Mouse (Mus musculus): Measurements from ENCODE around the gene Gm49361. TPM values are rescaled to one million over a fixed set of nuclear protein-coding genes. Genes with fewer than 3 reads are reported as not detected.

The Gm49361 gene
- total and polyA plus RNA-seq, 3 experiments: 1.9 to 2.2 TPM; not detected in 1

- no peak overlapping the region for H3K4me3 ChIP-seq
- no peak overlapping the region for H3K9ac ChIP-seq (ENCODE audit: low read depth, low read length)
- H3K27me3 ChIP-seq (ENCODE audit: control insufficient read depth, insufficient read depth, low read length): no peaks in the 10 kb centered on the region
- peaks cover 16% of the 10 kb centered on the region for H3K36me3 ChIP-seq (ENCODE audit: control insufficient read depth, insufficient read depth, low read length)
- no peak for TF ChIP-seq CTCF (IDR thresholded peaks at IDR 0.05)
- no peak for TF ChIP-seq POLR2A (IDR thresholded peaks at IDR 0.05; ENCODE audit: insufficient read depth, low read depth, low read length)
- no peak for TF ChIP-seq EP300 (IDR thresholded peaks at IDR 0.05; ENCODE audit: insufficient read depth, low read depth, low read length)
- 58% methylated on average over 6 of the region's 6 CpGs for WGBS
- H3K27ac ChIP-seq: no peak overlapping the region; the same call in 1 of the 2 replicates
- peaks cover 39% of the 10 kb centered on the region for H3K4me1 ChIP-seq (ENCODE audit: control insufficient read depth, insufficient read depth, low read length)
- intact Hi-C loops (cut with DNase I): loop anchor here (2.0 kb wide), 1 partner anchor 14 kb away; no protein-coding TSS in a partner anchor
- peaks cover 6% of the 10 kb centered on the region for H3K79me2 ChIP-seq (replicated peaks; ENCODE audit: control insufficient read depth, insufficient read depth, low read length)
- DNase-seq: no peak
Measured at GRCm38 (mm10) chr14:57711059-57711458, 34.8 kb downstream of the Gm49361 start.

- H3K9ac ChIP-seq (ENCODE audit: low read depth, low read length): no peak overlapping the region
- 12% methylated on average over 10 of the region's 10 CpGs for WGBS
- peaks cover 18% of the 10 kb centered on the region for H3K36me3 ChIP-seq (ENCODE audit: control insufficient read depth, insufficient read depth, low read length)
- intact Hi-C loops (cut with DNase I): loop anchor here (2.0 kb wide), 1 partner anchor 90 kb away; the partner anchor contains the start of gene Sap18
- H3K27me3 ChIP-seq (ENCODE audit: control insufficient read depth, insufficient read depth, low read length): no peaks in the 10 kb centered on the region
- no peak for TF ChIP-seq CTCF (IDR thresholded peaks at IDR 0.05)
- no peak for TF ChIP-seq EP300 (IDR thresholded peaks at IDR 0.05; ENCODE audit: insufficient read depth, low read depth, low read length)
- no peak for TF ChIP-seq POLR2A (IDR thresholded peaks at IDR 0.05; ENCODE audit: insufficient read depth, low read depth, low read length)
- peak; percentile 44 to 53 for DNase-seq
- peaks cover 4% of the 10 kb centered on the region; the same call in 1 of the 2 replicates for H3K79me2 ChIP-seq (replicated peaks; ENCODE audit: control insufficient read depth, insufficient read depth, low read length)
- H3K4me1 ChIP-seq (ENCODE audit: control insufficient read depth, insufficient read depth, low read length): peaks cover 47% of the 10 kb centered on the region
- peak overlapping the region; percentile 19; the same call in 1 of the 2 replicates for H3K4me3 ChIP-seq
- peak overlapping the region; percentile 77 for H3K27ac ChIP-seq
Measured at GRCm38 (mm10) chr14:57709171-57709570, 36.7 kb downstream of the Gm49361 start.

GRCm38 (mm10) chr14:57708580-57708979 is 37.3 kb downstream of the Gm49361 start:
- WGBS: 43% methylated on average over 7 of the region's 7 CpGs
- TF ChIP-seq POLR2A (IDR thresholded peaks at IDR 0.05; ENCODE audit: insufficient read depth, low read depth, low read length) (no peak), EP300 (IDR thresholded peaks at IDR 0.05; ENCODE audit: insufficient read depth, low read depth, low read length) (no peak), CTCF (IDR thresholded peaks at IDR 0.05) (no peak)
- Histone ChIP-seq H3K4me1 (ENCODE audit: control insufficient read depth, insufficient read depth, low read length) (peaks cover 46% of the 10 kb centered on the region), H3K36me3 (ENCODE audit: control insufficient read depth, insufficient read depth, low read length) (peaks cover 18% of the 10 kb centered on the region), H3K9ac (ENCODE audit: low read depth, low read length) (no peak overlapping the region), H3K4me3 (peak overlapping the region; percentile 19; the same call in 1 of the 2 replicates), H3K27ac (peak overlapping the region; percentile 77), H3K27me3 (ENCODE audit: control insufficient read depth, insufficient read depth, low read length) (no peaks in the 10 kb centered on the region), H3K79me2 (replicated peaks; ENCODE audit: control insufficient read depth, insufficient read depth, low read length) (peaks cover 4% of the 10 kb centered on the region; the same call in 1 of the 2 replicates)
- peak in 1 of 2 experiments; percentile 41 for DNase-seq
- intact Hi-C loops (cut with DNase I): loop anchor here (2.0 kb wide), 1 partner anchor 90 kb away; the partner anchor contains the start of gene Sap18

GRCm38 (mm10) chr14:57707100-57707893 is 38.6 kb downstream of the Gm49361 start:
- intact Hi-C loops (cut with DNase I): loop anchor here (1.0 kb wide), 1 partner anchor 39 kb away; the partner anchor contains the start of gene Gm49361
- Histone ChIP-seq H3K27me3 (ENCODE audit: control insufficient read depth, insufficient read depth, low read length) (no peaks in the 10 kb centered on the region), H3K36me3 (ENCODE audit: control insufficient read depth, insufficient read depth, low read length) (peaks cover 18% of the 10 kb centered on the region), H3K9ac (ENCODE audit: low read depth, low read length) (peak overlapping the region; percentile 55), H3K4me1 (ENCODE audit: control insufficient read depth, insufficient read depth, low read length) (peaks cover 42% of the 10 kb centered on the region), H3K27ac (peak overlapping the region; percentile 77), H3K79me2 (replicated peaks; ENCODE audit: control insufficient read depth, insufficient read depth, low read length) (peaks cover 6% of the 10 kb centered on the region), H3K4me3 (no peak overlapping the region; the same call in 1 of the 2 replicates)
- no peak for TF ChIP-seq CTCF (IDR thresholded peaks at IDR 0.05)
- TF ChIP-seq POLR2A (IDR thresholded peaks at IDR 0.05; ENCODE audit: insufficient read depth, low read depth, low read length): peak; percentile 29; the same call in 1 of the 2 replicates
- TF ChIP-seq EP300 (IDR thresholded peaks at IDR 0.05; ENCODE audit: insufficient read depth, low read depth, low read length): 0 out of 2 replicates have a peak, but pooled peaks have one; percentile 25
- peak; percentile 69 for DNase-seq
- WGBS: 36% methylated on average over 18 of the region's 18 CpGs

GRCm38 (mm10) chr14:57706760-57707099 is 39.2 kb downstream of the Gm49361 start:
- peaks cover 18% of the 10 kb centered on the region for H3K36me3 ChIP-seq (ENCODE audit: control insufficient read depth, insufficient read depth, low read length)
- peaks cover 39% of the 10 kb centered on the region for H3K4me1 ChIP-seq (ENCODE audit: control insufficient read depth, insufficient read depth, low read length)
- H3K27ac ChIP-seq: peak overlapping the region; percentile 77
- TF ChIP-seq POLR2A (IDR thresholded peaks at IDR 0.05; ENCODE audit: insufficient read depth, low read depth, low read length) (no peak), EP300 (IDR thresholded peaks at IDR 0.05; ENCODE audit: insufficient read depth, low read depth, low read length) (no peak), CTCF (IDR thresholded peaks at IDR 0.05) (no peak)
- intact Hi-C loops (cut with DNase I): loop anchor here (1.0 kb wide), 1 partner anchor 40 kb away; the partner anchor contains the start of gene Gm49361
- no peaks in the 10 kb centered on the region for H3K27me3 ChIP-seq (ENCODE audit: control insufficient read depth, insufficient read depth, low read length)
- H3K4me3 ChIP-seq: no peak overlapping the region
- DNase-seq: no peak
- WGBS: 43% methylated on average over 4 of the region's 4 CpGs
- peaks cover 6% of the 10 kb centered on the region for H3K79me2 ChIP-seq (replicated peaks; ENCODE audit: control insufficient read depth, insufficient read depth, low read length)
- H3K9ac ChIP-seq (ENCODE audit: low read depth, low read length): peak overlapping the region; percentile 19; the same call in 1 of the 2 replicates
